Mouse (Mus musculus) cerebellum, adult 2 months (tissue): ENCODE measurements around the gene Ugt1a9.
"Not testable (repeated sequence)": the region's sequence is repeated elsewhere in the genome, so short reads cannot be mapped to it uniquely, and the experiment has no call there.

Experiments used
- CTCF ChIP-seq: fragments of 200-500 bp; IDR thresholded peaks from 2 replicates; pipeline ENCODE4 v1.5.1; 2011; ENCODE audit warnings: low read depth, mild to moderate bottlenecking, control low read depth, low read length, moderate library complexity, borderline replicate concordance; ENCODE audit not compliant: insufficient read depth
- POLR2A ChIP-seq: fragments of 200-500 bp; IDR thresholded peaks from 2 replicates; pipeline ENCODE4 v1.6.1; 2011; ENCODE audit warnings: low read length, control low read depth, borderline replicate concordance; ENCODE audit not compliant: insufficient read depth

DNA sequence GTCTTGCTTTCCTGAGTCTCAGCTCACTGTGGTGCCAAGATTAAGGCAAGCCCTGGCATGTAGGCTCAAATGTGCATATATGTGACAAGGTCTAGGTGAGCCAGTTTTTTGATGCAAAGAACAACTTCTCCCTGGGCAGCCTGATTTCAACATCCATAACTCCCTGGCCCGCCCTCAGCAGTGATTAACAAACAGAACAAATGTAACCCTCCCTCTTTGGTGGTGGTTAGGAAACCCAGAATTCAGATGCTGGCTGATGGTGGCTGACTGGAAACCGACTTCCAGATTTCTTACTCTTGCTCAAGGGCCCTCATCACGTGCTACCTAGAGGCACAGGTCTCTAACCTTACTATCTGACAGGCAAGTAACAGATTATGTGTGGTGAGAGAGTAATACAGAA, 32.4 kb downstream of the Ugt1a9 start, which contains the start of gene Ugt1a6b:
- not testable (repeated sequence) for TF ChIP-seq POLR2A, CTCF
